Mouse (Mus musculus) inflammation-experienced regulatory T-cells, adult 16 weeks (primary cell): ENCODE measurements around the gene Gpatch2l. TPM values are rescaled to one million over a fixed set of nuclear protein-coding genes. Genes with fewer than 3 reads are reported as not detected.

ENCODE experiments used
- polyA plus RNA-seq: library from polyadenylated mRNA; unstranded; fragments of 100-300 nt; shearing (Covaris generic); gene quantifications from one replicate; pipeline ENCODE4 v1.2.1, GENCODE M21; 2017

Gpatch2l gene
- 40.4 TPM for polyA plus RNA-seq

DNA sequence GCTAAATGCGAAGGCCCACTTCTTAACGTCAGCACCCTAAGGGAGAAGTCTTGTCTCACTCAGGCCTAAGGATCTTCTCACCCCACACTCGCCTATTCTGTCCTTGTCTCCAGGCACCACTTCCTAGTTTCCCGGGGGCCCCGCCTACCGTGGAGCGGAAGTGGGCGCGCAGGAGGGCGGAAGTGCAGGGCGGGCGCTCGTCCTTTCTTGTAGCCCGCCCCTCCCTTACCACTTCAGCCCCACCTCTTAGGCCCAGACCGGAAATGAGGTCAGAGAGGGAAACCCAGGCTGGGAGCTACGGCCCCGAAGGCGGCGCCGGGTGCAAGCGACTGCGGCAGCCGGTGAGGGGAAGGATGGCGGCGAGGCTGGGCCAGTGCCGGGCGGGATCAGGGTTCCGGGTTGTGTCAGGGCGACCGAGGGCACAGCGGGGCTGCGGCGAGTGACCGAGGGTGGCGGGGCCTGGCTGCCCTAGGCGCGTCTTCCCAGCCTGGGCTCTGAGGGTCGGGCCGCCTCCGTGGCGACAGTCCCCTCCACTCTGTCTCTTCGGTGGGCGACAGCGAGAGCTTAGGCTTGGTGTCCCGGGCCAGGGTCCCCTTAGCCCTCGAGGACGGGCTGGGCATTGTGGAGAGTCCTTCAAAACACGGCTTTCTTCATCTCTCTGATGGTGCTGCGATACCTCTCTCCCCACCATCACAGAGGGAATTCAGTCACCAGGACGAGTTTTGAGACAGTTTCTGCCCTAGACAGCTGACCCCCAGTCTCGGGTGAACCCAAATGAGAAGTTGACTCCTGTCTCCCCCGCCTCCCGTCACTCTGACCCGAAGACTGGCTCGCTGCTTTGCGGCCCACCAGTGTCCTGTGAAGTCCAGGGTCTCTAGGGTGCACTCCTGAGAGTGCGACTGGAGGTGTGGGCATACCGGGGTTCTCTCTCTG, at the start of gene Gpatch2l:
TSS of gene Gpatch2l (plus strand) at position 255 of the 933 bp plus-strand sequence.

Other genes with a start within 250 kb of the Gpatch2l start
- gene Tgfb3, start 162.8 kb upstream of the Gpatch2l start, polyA plus RNA-seq = 0.76 TPM
- 5.6 TPM for gene Ift43, start 159.3 kb upstream of the Gpatch2l start, polyA plus RNA-seq
- not detected for gene Esrrb, start 119.3 kb downstream of the Gpatch2l start, polyA plus RNA-seq